Mouse (Mus musculus): ENCODE data around the gene Noxred1.

DNA sequence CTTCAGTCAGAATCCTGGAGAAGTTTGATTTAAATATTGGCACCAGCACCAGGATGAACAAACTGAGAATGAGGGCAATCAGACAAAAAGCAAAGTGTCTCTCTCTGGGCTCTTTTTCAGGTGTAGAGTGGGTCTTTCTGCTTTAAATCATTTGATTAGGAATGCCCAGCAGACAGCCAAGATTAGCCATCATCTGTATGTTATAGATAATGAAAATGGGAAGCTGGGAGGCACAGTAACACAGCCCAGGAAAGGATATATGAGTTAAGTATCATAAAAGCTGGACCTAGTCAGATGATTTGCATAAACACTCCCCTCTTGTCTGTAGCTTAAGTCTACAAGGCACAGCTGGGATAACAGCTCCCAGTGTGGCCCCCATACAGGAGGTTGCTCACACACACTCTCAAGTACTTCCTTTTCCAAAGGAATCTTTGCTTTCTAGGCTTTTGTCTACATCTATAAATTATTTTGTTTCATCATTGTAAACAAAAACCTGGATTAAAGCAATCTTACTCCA lies 8.1 kb downstream of the Noxred1 start:
- TF ChIP-seq CTCF (IDR thresholded peaks at IDR 0.05; ENCODE audit: low read depth, low read length) (no peak), POLR2A (IDR thresholded peaks at IDR 0.05; ENCODE audit: insufficient read depth, low read length) (no peak)

Measured in ES-Bruce4 (cell line).